Mouse (Mus musculus) right cerebral cortex, postnatal 14 days (tissue): ENCODE data around the gene Slc6a6.
A peak's percentile ranks its signal among the peaks of the same experiment; 100 is the strongest.

ENCODE experiments used
- DNase-seq: peaks from one replicate; pipeline ENCODE4 v3.0.0; 2022

Slc6a6 gene

GRCm38 (mm10) chr6:91729677-91730127 lies 45.8 kb downstream of the Slc6a6 start:
- peak; percentile 41 for DNase-seq

DNA sequence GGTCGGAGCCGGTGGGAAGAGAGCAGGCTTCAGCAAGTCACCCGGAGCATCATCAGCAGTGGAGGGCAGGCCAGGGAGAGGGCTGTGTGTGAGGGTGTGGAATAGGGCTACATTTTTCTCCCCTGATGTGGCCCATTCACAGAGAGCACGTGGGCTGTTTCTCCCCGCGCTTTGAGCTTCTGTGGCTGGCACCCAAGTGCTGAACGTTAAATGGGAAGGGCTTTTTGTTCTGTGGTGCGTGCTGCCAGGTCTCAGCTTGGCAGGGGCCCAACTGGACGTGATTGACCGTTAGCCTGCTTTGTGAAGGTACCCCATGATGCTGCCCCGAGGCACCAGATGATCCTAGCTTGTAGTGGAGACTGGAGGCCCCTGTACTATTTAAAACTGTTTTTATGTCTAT lies 48.3 kb downstream of the Slc6a6 start:
- peak; percentile 60 for DNase-seq

GRCm38 (mm10) chr6:91736471-91736870 lies 52.6 kb downstream of the Slc6a6 start:
- DNase-seq, result no peak

GRCm38 (mm10) chr6:91737451-91737850 lies 53.6 kb downstream of the Slc6a6 start:
- no peak for DNase-seq

DNA sequence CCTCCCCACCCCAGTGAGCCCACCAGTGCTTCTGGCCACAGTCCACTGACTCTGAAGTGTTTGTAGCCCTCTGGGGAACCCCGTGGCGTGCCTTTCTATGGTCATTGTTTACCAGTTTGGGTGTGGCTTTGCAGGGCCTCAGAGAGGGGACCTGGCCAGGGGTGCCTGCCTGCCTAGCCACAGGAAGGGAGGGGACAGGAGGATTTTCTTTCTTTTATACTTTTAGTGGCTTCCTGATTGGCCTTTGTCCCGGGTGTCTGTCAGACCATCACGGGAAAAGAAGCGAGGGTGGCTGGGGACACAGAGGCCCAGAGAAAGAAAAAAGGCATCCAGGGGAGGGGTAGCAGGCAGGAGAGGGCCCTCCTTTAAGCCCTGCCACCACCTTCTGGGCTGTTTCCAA lies 54.2 kb downstream of the Slc6a6 start:
- DNase-seq, result no peak

DNA sequence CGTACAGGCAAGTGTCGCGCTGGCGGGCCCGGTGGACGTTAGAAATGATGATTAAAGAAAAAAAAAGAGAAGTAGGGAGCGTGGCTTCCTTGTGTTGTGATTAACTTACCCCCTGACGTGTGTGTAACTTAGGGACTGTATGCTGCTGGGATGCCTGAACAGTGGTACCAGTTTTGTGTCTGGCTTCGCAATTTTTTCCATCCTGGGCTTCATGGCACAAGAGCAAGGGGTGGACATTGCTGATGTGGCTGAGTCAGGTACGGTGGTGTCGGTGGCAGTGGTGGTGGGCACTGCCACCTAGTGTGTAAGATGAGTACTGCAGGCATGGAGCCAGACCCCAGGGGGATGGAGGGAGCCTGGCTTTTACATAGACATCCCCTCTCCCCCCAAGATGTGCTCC lies 57.2 kb downstream of the Slc6a6 start:
- DNase-seq, result peak; percentile 59

- DNase-seq, result no peak
Measured at GRCm38 (mm10) chr6:91742466-91742865, 58.6 kb downstream of the Slc6a6 start.

DNA sequence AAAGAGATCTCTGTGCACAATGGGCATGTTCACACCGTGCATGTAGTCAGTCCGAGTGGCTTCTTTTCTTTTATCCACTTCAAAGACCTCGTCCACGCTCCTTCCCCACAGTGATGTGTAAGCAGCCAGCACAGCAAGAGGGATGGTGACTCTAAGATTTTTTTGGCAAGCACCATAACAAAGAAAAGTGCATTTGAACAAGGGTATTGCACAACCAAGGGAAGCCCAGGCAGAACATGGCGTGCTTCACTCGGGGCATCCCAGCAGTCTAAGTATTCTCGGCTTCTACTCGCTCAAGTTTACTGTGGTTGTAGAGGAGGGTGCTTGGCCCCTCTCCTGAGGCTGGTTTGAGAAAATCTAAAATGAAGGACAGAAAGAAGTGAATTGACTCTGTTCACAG lies 59.1 kb downstream of the Slc6a6 start:
- DNase-seq, result no peak

DNA sequence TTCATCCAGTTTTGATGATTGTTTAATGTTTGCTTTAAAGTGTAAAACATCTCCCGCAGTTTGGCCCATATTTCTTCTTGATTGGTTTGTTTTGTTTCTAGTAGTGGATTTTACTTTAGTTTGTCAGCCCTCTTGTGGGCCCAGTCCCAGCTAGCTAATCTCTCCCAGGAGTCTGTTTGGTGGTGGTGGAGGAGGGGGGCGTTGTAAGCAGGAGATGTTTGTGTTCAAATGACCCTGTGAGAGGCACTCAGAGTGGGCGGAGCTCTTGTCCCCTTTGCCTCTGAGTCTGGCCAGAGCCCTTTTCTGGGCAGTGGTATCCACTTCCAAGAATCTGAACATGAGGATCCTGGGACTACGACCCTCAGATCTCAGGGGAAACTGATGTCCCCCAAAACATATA lies 60.0 kb downstream of the Slc6a6 start:
- DNase-seq, result no peak

DNA sequence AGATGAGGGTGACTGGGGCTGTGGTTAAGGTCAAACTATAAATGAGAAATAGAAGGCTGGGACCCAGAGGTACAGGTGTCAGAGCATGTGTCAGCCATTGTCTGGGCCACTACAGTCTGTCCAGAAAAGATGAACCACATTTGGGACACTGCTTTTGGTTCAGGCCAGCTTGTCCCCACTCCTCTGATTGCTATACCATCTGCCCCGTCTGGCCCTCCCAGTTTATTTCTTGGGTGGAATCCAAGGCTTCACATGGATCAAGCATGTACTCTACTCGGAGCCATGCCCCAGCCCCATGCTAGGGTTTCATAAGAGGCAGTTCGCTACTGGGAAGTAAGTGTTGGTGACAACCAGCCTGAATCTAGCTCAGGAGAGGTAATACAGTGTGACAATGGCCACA lies 61.4 kb downstream of the Slc6a6 start:
- DNase-seq, result peak; percentile 2

DNA sequence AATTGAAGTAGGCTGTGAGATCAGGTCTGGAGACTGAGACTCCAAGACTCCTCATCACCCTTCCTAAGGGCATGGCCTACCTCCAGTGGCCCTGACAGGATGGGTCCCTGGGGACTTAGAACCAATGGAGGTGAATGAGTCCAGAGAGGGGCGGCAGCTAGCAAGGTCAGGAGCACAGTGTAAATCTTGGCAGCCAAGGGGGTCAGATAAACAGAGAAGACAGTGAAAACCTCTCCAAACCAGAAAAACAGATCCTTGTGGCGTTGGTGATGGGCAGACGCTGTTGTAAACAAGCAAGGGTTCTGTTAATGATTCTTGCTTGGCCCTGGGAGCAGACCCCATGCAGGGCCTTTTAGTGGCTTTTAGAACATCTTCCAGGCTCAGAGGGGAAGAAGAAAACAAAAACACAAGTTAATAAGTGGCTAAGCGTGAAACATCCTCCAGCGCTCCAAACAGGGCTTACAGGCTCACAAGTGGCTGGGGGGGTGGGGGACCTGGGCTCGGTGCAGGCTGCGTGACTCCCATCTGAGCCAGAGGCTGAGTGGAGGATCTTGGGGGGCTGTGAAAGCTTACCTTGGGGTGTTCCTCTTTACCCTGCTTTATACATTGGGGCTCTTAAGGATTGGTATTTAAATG lies 62.2 kb downstream of the Slc6a6 start:
- DNase-seq, result no peak

DNA sequence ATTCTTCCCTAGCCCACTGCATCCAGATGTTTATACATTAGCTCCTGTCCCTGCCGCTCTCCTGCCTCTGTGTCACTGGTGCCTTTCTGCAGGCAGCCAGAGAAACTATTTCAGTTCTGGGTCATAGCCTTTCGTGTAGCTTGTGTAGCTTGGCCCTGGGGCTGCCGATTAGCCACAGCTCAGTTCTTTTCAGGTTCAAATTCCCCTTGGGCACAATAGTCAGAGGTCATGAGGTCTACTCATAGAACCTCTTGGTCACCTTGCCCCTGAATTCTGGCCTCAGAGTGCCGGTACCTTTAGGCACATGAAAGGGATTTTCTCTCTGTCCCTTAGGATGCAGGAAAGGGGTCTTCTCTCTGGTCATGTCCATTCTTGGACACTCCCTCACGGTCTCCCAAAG lies 62.9 kb downstream of the Slc6a6 start:
- peak; percentile 1 for DNase-seq

- DNase-seq, result no peak
Measured at GRCm38 (mm10) chr6:91750976-91751375, 67.1 kb downstream of the Slc6a6 start.

- no peak for DNase-seq
Measured at GRCm38 (mm10) chr6:91752884-91753283, 69.0 kb downstream of the Slc6a6 start.

- DNase-seq, result no peak
Measured at GRCm38 (mm10) chr6:91754098-91754497, 70.2 kb downstream of the Slc6a6 start.

- no peak for DNase-seq
Measured at GRCm38 (mm10) chr6:91754845-91755244, 71.0 kb downstream of the Slc6a6 start.

GRCm38 (mm10) chr6:91762051-91762742 lies 78.3 kb downstream of the Slc6a6 start:
- DNase-seq, result no peak

DNA sequence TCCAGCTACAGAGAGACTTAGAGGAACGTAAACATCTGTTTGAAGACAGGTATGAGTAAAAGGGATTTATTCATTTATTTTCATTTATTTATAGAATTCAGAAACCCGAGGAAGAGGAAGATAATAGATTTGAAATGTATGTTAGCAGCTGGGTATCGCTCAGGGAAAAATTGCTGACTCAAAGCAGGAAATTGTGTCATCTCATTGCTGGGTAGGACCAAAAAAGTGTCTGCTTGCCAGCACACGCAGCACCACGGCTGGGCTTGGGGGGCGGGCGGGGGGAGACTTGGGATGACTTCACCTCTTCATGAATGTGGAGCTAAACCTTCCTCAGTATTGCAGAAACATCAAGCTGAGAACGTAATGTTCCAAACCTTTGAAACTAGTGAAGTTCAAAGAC lies 83.7 kb downstream of the Slc6a6 start:
- DNase-seq, result no peak

- no peak for DNase-seq
Measured at GRCm38 (mm10) chr6:91773951-91774350, 90.1 kb downstream of the Slc6a6 start.

DNA sequence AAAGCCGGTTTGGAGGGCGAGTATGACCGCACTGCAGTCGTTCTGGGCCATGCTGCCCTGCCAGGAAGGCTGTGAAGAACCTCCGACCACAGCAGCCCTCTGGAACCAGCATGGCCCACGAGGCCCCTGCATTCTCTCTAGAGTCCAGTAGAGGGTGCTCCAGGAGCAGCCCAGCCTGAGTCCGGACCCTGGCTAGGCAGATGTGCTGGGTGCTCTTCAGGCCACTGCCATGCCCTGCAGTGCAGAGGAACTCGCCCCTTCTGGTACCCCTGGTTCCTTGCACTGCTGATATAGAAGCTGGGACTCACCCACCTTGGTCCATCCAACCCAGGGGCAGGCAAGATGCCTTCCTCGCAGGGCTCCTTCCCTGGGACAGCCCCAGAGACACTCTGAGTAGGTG lies 92.7 kb downstream of the Slc6a6 start:
- DNase-seq, result peak; percentile 63

DNA sequence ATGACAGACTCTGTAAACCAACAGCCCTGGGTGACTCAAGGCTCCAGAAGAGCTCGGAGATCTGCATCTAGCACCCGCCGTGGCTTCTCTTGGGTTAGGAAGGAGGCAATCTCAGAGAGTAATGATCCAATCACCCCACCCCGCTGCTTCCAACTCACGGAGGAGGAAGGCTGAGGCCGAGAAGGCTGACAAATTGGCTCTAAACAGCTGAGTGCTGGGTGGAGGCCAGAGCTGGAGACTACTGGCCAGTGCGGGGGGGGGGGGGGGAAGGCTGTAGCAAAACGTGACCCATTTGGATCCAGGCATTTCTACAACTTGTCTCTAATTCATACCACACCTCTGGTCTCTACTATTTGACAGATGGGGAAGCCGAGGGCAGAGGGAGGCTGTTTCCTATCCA lies 95.4 kb downstream of the Slc6a6 start:
- no peak for DNase-seq

- no peak for DNase-seq
Measured at GRCm38 (mm10) chr6:91785018-91785417, 101.2 kb downstream of the Slc6a6 start.

- no peak for DNase-seq
Measured at GRCm38 (mm10) chr6:91788311-91788798, 104.5 kb downstream of the Slc6a6 start.

GRCm38 (mm10) chr6:91795640-91796039 lies 111.8 kb downstream of the Slc6a6 start:
- no peak for DNase-seq

GRCm38 (mm10) chr6:91796064-91796463 lies 112.2 kb downstream of the Slc6a6 start:
- DNase-seq, result peak; percentile 29
